Mouse (Mus musculus) stomach, postnatal 0 days (tissue): ENCODE measurements around the gene Ip6k1.

ENCODE experiments used
- CTCF ChIP-seq: IDR thresholded peaks from 2 replicates; pipeline ENCODE4 v1.5.1; 2016; ENCODE audit warnings: antibody characterized with exemption, low read depth, mild to moderate bottlenecking, moderate library complexity
- EP300 ChIP-seq: optimal IDR thresholded peaks from 2 replicates; pipeline ENCODE3; 2016; ENCODE audit warnings: antibody characterized with exemption

DNA sequence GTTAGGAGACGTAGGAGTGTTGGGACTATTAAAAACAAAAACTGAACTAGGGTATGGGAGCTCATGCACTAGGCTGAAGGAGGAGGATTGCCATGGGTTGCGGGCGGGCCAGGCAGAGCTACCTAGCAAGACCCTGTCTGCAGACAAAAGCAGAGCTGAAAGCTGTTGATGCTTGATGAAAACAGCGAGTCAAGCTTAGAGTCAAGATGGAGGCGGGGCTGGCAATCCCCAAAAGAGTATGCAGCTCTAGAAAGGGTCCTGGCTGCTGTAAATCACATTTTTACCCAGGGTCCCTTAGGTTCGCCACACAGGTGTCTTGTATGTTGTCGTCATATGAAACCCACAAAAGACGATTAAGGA is 1.2 kb downstream of the Ip6k1 start:
- TF ChIP-seq CTCF (no peak), EP300 (no peak)
